Mouse (Mus musculus): Measurements from ENCODE around the gene Hba-x.
"Not testable (repeated sequence)": the region's sequence is repeated elsewhere in the genome, so short reads cannot be mapped to it uniquely, and the experiment has no call there.

Hba-x gene

DNA sequence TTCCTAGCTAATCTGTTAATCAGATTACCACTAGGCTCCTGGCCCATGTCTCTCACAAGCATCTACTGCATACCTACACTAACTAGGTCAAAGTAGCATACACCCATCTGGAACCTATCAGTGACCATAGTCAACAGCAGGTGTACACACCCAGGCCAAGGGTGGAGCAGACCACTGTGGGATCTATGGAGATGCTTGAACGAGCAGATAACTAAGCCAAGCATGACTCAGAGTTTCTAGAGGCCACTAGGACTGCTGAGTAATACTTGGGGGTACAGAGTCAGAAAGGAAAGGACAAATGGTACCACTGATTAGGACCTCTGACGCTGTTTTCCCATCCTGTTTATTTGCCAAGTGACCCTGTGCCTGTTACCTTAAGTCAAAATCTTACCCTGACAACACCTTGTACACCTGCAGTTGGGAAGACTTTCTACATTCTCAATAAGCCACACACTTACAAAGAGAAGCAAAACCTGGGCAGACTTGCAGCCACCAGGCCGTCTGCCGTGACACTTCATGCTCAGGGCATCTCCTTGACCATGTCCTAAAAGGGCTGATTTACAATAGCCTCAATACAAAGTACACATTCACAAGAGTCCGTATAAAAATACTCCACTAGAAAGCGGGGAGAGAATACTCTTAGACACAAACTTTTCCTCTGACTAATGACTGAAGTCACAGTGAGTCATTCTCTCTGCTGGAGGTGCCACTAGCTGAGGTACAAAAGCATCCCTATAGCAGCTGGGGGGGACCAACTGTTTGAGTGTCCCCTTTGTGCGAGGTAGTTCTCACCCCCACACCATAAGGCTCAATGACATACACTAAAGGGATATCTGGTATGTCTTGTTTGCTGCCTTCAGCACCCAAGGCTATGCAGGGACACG, 25.1 kb upstream of the Hba-x start:
- no peak for DNase-seq (ENCODE audit: low spot score in 2 of 2)

DNA sequence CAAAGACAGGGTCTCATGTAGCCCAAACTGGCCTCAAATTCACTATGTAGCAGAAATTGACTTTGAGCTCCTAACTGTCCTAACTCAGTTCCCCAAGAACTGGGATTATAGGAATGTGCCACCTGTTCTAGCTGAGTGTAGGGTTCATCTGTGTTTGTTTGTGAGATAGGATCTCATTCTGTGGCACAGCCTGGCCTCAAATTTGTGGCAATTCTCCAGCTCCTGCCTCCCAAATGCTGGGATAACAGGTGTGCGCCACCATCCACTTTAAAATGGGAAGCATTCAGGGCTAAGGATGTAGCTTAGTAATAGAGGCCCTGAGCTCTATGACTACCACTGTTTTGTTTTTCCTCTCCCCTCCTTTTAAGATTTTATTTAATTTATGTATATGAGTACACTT, 23.1 kb upstream of the Hba-x start:
- no peak for DNase-seq (ENCODE audit: low spot score in 2 of 2)

DNA sequence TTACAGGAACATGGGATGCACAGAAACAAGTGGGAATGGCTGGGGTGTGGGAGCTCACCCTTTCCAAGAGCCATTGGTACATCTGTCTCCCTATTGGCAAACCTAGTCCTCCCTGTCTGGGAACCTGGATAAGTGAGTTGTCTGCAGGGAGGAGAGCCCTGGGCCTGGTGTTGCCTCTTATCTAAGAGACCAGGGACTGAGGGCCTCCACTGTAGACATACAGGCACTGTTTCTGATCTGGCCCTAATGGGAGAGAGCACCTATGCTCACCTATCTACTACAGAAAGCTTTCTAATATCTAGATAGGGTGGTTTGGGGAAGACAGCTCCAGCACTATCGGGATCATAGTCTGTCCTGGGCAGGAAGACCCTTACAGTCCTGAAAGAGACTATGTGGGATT, 20.1 kb upstream of the Hba-x start:
- no peak for DNase-seq (ENCODE audit: low spot score in 2 of 2)

DNA sequence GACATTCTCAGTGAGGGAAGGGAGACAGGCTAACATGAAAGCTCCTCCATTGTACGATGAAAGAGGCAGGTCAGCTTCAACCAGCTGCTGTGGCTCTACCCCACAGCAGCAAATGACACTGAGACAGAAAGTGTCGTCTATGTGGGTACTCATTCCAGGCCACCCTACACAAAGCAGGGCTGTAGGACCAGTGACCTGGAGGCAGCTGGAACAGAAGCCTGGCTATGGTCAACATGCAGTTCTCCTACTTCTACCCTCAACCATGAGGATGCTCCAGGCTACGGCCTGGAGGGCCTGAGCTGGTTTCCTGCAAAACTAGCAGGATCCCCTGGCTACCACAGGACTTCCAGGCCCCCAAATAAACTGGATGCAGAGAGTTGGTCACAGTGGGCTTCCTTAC, 19.6 kb upstream of the Hba-x start:
- DNase-seq (ENCODE audit: low spot score in 2 of 2): no peak

DNA sequence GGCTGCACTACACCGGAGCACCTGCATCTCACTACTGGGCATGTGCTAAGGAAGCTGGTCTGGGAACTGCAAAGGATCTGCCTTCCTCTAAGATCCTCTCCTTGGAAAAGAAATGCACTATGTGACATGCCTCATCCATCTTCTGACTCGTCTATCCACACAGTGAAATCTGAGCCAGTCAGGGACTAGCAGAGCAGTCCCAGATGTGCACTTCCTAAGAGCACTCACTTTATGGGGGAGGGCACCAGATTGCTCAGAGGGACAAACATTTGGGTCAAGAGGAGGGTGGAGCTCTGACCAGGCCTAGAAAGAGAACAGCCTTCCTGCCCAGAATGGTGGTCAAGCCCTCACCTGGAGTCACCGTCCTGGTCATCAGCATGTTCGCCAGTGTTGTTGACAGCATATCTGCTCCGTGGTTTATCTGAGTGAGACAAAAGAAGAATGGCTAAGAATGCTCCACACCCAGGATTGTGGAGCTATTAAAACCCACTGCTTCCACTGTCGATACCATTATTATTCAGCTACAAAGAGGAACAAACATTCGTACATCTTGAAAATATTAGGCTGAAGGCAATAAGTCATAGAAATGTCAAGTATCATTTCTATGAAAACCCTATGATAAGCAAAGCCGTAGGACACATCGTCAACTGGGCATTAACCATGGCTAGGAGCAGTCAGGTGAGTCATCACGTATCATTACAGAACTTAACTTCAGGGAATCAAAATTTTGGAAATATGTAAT, 13.4 kb upstream of the Hba-x start:
- DNase-seq (ENCODE audit: low spot score in 2 of 2): no peak

DNA sequence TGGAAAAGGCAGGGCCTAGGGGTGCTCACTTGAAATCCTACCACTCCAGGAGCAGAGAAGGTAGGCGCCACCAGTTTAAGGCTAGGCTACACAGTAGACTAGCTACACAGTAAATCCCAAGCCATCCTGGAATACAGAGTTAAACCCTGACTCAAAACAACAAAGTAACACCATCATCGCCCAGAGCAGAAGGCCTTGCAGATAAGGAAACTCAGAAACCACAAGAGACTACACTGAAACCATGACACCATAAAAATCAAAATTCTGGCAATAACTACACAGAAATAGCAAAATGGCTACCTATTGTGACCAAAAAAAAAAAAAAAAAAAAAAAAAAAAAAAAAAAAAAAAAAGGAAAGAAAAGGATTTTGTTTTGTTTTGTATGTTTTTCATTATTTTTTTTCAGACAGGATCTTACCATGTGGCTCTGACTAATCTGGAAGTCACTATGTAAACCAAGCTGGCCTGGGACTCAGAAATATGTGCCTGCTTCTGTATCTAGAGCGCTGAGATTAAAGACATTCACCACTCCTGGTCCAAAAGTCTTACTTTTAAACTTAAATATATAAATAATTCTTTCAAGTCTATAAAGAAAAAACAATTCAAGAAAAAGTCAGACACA, 11.0 kb upstream of the Hba-x start:
- DNase-seq (ENCODE audit: low spot score in 2 of 2): no peak

DNA sequence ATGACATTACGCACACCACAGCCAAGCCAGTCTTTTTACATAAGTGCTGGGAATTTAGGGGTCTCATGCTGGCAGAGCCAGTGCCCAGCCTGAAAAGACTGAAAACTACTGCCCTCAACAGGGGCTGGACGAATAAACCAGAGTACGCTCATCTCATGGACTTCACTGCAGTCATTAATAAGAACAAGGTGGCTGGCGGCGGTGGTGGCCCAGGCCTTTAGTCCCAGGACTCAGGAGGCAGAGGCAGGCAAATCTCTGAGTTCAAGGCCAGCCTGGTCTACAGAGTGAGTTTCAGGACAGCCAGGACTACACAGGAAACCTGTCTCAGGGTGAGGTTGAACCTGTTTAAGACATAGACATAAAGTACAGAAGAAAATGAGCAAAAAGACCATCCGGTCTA, 10.0 kb upstream of the Hba-x start:
- DNase-seq (ENCODE audit: low spot score in 2 of 2): no peak

DNA sequence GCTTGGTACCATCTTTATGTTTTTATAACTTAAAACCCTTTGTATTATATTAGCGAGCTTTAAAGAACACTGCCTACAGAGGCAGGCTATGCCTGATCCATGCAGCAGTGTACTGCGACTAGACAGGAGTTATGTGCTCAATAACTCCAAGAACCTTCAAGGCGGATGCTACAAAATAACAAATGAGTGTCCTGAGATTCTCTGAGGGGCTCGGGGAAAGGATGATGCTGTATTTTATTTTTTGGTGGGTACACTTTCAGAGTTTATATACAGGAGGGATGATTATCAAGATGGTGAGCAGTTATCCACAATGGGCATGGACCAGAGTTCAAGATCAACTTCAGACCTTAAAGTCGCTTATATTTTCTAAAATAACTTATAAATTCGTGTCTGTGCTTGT, 9.4 kb upstream of the Hba-x start:
- DNase-seq (ENCODE audit: low spot score in 2 of 2): no peak

DNA sequence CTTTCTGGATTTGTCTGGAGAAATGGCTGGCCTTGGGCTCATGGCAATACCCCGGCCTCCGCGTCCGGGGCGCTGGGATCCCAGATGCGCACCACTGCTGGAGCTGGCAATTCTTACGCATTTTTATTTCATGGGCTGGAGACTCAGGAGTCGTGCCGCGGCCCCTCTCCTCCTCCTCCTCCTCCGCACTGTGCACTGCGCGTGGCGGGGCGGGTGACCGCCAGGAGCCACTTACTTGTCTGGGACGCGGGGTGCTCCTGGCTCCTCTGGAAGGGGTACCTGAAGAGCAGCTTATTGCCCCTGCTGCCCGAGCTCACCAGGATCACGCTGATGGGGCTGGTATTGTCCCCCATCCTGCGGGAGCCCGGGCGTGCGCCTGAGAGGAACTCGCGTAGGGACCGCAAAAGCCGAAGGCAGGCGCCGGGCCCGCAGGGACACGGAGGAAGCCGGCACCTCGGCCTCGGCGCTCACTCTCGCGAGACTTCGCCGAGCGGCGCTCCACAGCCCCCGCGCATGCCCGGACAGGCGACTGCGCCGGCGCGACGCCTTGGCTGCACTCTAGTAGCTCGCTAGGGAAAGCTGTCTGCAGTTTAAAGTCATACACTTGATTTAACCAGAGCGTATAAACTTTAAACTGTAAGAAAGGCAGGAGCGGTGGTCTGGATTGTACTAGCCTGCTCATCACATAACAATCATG, 8.9 kb upstream of the Hba-x start, which contains the start of gene Nprl3:
Gene Nprl3, minus strand, starts transcription at position 520 of the 697 bp plus-strand sequence.
- peak; percentile 94 to 97 for DNase-seq (ENCODE audit: low spot score in 2 of 2)

DNA sequence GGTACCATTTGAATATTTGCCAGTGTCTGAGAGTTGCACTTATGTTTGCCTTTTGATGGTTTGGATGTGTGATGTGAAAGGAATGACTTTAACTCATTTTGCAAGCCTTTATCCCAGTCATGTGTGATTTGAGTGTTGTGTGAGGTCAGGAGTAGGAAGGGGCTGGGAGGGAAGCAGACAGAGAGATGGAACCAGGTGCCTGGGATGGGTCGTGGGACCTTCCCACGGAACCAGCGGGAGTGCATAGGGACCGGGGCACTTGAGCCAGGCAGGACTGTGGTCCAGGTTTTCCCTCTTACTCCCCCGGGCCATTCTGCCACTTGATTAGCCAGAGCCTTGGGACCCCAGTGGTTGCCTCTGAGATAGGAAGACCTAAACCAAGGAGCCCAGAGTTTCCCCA, 8.2 kb upstream of the Hba-x start:
- DNase-seq (ENCODE audit: low spot score in 2 of 2): peak; percentile 12 to 18

DNA sequence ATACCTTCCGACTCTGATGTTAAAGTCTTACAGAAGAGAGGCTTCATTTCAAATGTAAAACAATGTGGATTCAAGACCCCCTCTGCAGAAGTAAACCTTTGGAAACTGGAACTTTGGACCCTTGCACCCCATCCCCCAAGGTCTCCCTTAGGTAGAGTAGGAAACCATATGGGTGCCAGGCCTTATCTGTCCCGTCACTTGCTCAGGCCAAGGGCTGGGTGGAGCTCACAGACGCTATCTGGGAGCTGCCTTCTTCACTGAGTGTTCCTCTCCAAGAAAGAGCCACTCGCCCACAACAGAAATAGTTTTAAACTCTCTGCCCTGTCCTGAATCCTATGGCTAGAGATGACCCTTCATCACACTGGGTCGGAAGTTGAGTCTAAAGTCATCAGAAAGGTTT, 7.2 kb upstream of the Hba-x start:
- no peak for DNase-seq (ENCODE audit: low spot score in 2 of 2)

DNA sequence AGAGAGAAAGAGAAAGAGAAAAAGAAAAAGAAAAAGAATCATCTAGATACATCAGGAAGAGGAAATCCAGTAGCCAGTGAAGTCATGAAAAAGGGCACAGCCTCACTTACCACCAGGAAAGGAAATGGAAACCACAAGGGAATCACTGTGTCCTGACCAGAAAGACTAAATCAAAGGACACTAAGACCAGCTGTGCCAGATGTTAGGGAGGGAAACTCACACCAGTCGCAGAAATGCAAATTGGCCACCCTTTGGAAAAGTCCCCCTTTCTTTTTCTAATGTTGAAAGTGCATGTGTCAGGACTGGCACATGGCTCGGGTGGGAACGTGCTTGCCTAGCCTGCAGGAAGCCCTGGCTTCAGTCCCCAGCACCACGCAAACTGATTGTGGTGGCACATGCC, 5.0 kb upstream of the Hba-x start:
- no peak for DNase-seq (ENCODE audit: low spot score in 2 of 2)

DNA sequence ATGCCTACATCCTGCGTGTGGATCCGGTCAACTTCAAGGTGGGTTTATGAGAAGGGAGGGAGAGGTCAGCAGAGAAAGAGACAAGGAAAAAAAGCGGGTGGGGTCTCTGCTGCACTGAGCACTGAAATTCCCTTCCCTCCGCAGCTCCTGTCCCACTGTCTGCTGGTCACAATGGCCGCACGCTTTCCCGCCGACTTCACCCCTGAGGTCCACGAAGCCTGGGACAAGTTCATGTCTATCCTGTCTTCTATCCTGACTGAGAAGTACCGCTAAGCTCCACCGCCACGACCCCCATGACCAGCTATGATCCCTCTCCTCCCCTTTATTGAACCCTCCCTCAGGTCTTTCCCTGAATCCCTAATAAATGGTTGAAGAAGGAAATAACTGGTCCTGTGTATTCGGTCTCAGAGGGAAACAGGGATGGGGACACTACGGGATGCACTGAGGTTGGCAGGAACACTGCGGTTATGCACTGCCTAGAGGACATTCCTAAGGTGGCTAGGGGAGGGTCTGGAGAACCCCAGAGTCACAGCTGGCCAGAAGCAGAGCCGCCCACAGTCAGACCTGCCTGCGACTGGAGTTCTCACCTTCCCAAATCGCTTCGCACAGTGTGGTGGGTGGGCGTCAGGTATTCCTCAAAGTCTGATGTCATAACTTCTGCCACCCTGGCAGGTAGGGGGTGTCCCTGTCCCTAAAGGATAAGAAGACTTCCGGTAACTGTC, 1.7 kb downstream of the Hba-x start:
- DNase-seq (ENCODE audit: low spot score in 2 of 2): no peak

DNA sequence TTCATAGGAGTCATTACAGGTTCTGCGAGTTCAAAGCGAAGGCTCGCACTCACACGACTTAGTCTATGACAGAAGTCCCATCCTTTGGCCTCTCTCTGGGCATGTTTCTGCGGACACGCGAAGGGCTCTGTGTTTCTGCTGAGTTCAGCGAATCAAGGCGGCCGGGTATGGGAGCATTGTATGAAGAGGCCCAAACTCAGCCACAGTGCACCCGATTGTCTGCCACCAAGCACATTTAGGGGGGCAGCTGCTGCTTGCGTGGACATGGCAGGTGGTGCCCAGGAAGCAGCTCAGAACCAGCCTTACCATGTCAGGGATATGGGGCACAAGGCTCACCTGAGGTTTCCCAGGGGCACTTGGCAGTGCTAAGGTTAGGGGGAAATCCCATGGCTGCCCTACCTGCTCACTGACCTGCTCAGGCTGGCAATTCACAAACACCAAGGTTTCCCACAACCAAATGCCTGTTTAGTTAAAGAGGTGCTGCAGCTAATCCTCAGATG, 2.3 kb downstream of the Hba-x start:
- no peak for DNase-seq (ENCODE audit: low spot score in 2 of 2)

DNA sequence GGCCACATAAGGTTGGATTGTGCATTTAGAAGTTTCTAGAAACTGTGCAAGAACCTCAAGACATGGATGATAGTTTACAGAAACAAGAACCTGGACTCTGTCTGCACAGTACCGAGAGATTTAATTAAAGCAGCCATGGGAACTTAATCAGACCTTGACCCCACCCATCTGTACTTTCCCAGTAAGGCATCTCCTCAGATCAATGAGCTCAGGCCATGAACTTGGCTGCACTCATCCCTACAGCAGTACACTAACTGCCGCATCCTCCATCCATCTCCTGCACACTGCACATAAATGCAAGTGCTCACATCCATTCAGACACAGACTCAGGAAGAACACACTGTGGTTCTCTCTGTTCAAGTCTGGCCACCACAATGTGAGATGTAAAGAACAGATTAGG, 4.4 kb downstream of the Hba-x start:
- no peak for DNase-seq (ENCODE audit: low spot score in 2 of 2)

DNA sequence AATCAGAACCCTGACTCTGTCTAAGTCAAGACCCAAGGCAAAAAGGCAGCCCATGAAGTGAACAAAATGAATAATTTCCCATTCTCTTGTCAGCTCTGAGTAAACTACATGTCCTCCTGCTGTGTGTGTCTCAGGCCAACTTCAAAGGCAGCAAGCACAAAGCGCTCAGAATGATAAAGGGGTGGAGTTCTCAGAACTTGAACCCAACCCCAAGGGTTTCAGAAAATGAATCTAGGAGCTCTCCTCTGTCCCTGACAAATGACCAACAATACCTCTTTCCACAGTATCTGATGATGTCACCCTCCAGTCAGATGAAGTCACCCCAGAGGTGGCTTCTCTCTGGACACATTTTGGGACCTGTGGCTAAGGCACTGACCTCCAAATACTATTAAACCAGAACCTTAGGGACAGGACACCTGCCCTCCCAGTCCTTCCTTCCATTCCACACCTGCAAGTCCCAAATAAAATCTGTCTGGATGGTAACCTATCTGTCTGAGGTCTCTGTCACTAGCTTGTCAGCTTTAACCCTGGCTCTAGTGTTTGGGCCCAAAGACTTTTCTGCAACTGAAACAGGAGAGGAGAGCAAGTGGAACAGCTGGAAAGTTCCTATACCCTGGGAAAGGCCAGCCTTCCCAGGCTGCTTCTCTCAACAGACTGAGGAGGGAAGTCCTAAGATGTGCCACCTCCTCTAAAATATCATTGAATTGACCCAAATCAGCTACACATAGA, 5.4 kb downstream of the Hba-x start:
- DNase-seq (ENCODE audit: low spot score in 2 of 2): no peak

DNA sequence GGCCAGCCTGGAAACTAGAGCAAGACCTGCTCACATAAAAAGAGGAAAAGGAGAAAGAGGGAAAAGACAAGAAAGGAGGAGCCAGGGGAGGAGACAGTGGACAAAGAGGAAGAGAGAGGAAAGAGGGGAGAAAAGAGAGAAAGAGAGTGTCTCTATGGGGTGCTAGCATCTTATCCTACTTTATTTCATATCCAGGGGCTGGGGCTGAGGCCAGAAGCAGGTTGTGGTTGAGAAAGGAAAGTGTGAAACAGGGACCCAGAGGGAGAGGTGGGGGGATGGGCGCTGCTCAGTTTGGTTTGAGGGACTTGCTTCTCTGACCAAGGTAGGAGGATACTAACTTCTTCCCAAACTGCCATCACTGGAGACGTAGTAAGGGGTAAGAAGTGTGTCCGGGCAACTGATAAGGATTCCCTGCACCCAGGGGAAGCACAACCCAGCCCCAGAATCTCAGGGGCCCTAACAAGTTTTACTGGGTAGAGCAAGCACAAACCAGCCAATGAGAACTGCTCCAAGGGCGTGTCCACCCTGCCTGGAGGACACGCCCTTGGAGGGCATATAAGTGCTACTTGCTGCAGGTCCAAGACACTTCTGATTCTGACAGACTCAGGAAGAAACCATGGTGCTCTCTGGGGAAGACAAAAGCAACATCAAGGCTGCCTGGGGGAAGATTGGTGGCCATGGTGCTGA, 7.0 kb downstream of the Hba-x start, which contains the start of gene Hba-a1:
Gene Hba-a1, plus strand, starts transcription at position 421 of the 687 bp plus-strand sequence.
- DNase-seq (ENCODE audit: low spot score in 2 of 2): not testable (repeated sequence)

DNA sequence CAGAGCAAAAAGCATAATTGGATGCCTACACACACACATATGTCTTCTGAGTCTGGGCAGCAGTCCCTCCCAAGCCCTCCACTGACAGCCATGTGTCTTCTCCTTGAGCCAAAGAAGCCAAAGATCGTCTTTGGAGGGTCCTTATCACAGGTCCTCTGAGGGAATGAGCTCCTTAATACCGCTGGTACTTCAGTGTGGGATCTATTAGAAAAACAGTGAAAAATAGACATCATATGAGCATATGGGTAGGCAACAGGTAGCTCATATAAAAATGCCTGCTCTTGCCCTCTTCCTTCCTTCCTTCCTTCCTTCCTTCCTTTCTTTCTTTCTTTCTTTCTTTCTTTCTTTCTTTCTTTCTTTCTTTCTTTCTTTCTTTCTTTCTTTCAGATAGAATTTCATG, 8.4 kb downstream of the Hba-x start:
- not testable (repeated sequence) for DNase-seq (ENCODE audit: low spot score in 2 of 2)

DNA sequence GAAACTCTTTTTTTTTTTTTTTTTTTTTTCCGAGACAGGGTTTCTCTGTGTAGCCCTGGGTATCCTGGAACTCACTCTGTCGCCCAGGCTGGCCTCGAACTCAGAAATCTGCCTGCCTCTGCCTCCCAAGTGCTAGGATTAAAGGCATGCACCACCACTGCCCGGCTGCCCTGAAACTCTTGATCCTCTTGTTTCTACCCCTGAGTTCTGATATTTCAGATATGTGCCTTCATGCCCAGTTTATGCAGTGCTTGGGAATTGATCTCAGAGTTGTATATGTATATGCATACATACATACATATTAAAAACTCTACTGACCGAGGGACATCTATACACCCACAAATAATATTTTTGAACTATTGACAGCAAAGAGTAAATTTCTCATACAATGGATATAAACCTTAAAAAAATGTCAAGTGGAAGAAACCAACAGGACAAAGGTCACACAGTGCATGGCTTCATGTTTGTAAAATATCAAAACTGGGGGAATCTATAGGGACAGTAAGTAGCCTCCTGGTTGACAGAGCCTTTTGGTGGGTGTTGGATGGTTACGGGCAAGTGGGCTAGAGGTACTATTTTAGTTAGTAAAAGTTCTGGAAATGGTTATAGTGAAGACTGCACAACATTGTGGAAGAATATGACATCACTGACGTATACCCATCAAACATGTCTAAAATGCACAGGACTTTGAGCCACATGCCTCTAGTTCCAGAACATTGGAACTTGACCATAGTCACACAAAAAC, 9.0 kb downstream of the Hba-x start:
- no peak for DNase-seq (ENCODE audit: low spot score in 2 of 2)

Measured in thymus, postnatal 10 days (tissue).